Mouse (Mus musculus): ENCODE data around the gene Arap2. TPM values are rescaled to one million over a fixed set of nuclear protein-coding genes. Genes with fewer than 3 reads are reported as not detected.

Gene Arap2
- total RNA-seq (2021) = 10 to 100 TPM; 64.7 to 73.6 TPM
- long read RNA-seq, experiment 1, full-length matches to known transcripts = 15 of 23 reads
- long read RNA-seq, experiment 1, partial matches to known transcripts = 3 of 23 reads
- long read RNA-seq, experiment 1, other reads (novel, unspliced or antisense) = 5 of 23 reads
- long read RNA-seq, experiment 2, full-length matches to known transcripts = 13 of 21 reads
- long read RNA-seq, experiment 2, partial matches to known transcripts = 2 of 21 reads
- long read RNA-seq, experiment 2, other reads (novel, unspliced or antisense) = 6 of 21 reads

DNA sequence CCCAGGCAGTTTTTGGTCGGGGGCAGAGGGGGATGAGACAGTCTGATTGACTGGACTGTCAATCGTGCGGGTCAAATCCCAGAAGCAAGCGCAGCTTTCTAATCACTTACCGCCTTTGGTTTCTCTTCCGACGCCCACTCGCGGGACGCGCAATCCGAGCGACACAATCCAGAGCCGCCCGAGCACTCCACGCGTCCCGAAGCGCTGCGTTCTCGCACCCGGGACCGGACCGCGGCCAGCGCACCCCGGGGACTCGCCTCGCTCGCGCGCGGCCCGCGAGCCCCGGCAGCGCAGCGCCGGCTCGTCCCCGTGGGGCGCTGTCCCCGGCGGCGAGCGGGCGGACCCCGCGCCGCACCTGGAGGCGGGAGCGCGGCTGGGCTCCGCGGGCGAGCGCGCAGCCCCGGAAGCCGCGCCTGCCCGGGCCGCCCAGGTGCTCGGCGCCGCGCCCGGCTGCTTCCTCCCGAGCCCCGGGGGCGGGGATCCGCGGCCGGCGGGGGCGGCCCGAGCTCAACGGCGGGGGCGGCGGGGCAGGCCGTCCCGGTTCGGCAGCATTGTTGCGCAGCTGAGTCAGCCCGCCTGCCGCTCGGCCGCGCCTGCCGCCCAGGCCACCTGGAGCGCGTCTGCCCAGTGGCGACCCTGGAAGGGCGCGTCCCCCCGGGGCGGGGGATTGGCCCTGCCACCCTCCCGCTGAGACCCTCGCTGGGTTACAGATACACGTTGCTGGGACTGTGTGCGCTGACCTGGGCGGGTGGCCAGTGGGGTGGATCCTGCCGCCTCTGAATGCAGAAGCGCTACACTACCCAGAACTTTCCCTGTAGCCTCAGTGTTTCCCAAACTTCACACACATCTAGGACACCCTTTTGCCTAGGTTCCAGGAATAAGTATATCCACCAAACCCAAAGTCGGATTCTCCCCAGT, at the start of gene Arap2:
Arap2 (minus strand) TSS at position 376 of the 918 bp plus-strand sequence.
- TF ChIP-seq CTCF (IDR thresholded peaks at IDR 0.05) = no peak
- intact Hi-C loops (cut with DNase I) = loop anchor here (2.0 to 5.0 kb wide), 2 partner anchors 47 to 881 kb away; partner anchors contain the start of genes Dthd1 and Nwd2
- peak within 1 kb of the TSS; percentile 95 for H3K27ac ChIP-seq
- DNase-seq (ENCODE audit: extremely low spot score in 1 of 2, low spot score in 2 of 2) = peak; percentile 67
- H3K4me3 ChIP-seq = peak within 1 kb of the TSS; percentile 78

DNA sequence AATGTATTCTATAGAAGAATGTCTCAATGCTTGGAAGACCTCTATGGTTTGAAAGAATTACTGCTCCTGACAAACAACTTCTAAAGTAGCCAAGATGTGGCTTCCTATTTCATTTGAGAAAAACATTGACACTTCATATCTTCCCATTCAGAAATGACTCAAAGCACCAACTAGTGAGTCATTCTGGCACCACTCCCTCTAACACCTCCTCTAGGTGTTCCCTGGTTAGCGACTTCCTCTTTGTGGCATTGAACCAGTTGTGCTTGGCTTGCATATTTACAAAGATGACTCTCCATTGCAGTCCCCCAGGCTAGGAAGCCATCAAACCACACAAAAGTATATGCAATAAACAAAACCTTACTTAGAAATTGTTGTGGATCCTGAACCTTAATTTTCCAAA, 49.8 kb upstream of the Arap2 start:
- Histone ChIP-seq H3K27ac (no peak overlapping the region), H3K4me3 (no peak overlapping the region)
- no peak for TF ChIP-seq CTCF (IDR thresholded peaks at IDR 0.05)
- DNase-seq (ENCODE audit: extremely low spot score in 1 of 2, low spot score in 2 of 2) = no peak
- intact Hi-C loops (cut with DNase I) = no loop called here

DNA sequence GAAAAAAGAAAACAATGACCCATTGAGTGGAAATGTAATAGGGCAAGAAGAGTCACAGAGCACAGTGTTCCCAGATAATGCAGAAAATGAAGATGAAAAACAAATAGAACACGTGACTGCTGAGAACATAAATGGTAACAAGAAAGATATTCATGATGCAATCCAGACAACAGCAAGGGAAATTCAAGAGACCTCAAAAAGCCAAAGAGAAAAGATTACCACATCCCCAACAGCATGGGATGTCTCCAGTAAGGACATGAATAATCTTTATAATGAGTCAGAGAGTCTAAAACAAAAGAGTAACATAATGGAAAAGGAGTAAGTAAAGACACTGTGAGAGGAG, 48.1 kb upstream of the Arap2 start:
- Histone ChIP-seq H3K4me3 (no peak overlapping the region), H3K27ac (peak overlapping the region; percentile 10; the same call in 1 of the 2 replicates)
- no peak for TF ChIP-seq CTCF (IDR thresholded peaks at IDR 0.05)
- DNase-seq (ENCODE audit: extremely low spot score in 1 of 2, low spot score in 2 of 2) = no peak
- intact Hi-C loops (cut with DNase I) = no loop called here

DNA sequence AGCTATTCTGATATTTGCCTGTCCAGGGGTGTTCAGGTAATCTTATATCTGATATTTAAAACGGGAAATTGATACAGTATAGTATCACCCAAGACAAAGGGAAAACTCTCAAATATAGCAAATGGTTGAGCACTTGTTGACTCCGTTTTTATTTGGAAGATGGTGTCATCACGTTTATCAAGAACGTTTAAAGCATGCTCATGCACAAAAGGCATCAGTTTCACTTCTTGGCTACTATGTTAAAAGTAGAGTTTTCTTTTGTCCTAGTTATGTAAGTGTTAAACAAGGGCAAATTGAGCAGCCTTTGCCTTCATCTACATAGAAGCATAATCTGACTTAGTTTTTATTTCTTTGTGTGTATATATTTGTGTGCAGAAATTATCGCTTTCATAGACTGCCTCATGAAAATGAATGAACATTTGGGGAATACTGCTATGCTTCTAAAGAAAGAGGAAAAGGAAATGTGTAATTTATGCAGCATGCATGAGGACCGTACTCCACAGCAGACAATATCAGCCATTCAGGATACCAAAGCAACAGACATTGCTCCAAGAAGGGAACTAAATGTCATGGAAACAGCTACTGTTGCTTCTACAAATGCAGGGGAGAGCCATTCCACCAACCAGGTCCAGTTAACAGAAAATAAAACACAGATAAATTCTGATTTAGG, 47.6 kb upstream of the Arap2 start, which contains the start of gene Dthd1:
Dthd1 (plus strand) TSS at position 422 of the 670 bp plus-strand sequence.
- H3K27ac ChIP-seq = peak within 1 kb of the TSS; percentile 10; the same call in 1 of the 2 replicates
- no peak for DNase-seq (ENCODE audit: extremely low spot score in 1 of 2, low spot score in 2 of 2)
- H3K4me3 ChIP-seq = no peak within 1 kb of the TSS
- intact Hi-C loops (cut with DNase I) = loop anchor here (2.0 kb wide), 1 partner anchor 47 kb away; the partner anchor contains the start of gene Arap2
- TF ChIP-seq CTCF (IDR thresholded peaks at IDR 0.05) = no peak

DNA sequence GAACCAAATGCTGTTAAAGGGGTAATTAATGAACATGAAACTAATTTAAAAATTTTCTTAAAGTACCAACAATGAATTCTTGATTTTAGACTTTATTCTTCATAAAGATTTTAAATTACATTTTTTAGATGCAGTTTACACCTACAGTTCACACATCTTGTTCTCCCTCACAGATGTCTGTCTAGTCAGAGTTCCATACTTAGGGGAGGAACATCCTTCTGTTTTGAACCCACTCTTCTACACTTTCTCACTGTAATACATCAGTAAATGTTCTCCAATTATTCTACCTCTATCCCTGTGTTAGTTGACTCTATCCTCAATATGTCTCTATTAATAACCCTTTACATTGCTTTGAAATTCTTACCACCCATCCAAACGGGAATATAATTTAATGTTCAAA, 26.8 kb upstream of the Arap2 start:
- intact Hi-C loops (cut with DNase I) = no loop called here
- no peak for TF ChIP-seq CTCF (IDR thresholded peaks at IDR 0.05)
- Histone ChIP-seq H3K27ac (peak overlapping the region; percentile 4; the same call in 1 of the 2 replicates), H3K4me3 (no peak overlapping the region)
- no peak for DNase-seq (ENCODE audit: extremely low spot score in 1 of 2, low spot score in 2 of 2)

DNA sequence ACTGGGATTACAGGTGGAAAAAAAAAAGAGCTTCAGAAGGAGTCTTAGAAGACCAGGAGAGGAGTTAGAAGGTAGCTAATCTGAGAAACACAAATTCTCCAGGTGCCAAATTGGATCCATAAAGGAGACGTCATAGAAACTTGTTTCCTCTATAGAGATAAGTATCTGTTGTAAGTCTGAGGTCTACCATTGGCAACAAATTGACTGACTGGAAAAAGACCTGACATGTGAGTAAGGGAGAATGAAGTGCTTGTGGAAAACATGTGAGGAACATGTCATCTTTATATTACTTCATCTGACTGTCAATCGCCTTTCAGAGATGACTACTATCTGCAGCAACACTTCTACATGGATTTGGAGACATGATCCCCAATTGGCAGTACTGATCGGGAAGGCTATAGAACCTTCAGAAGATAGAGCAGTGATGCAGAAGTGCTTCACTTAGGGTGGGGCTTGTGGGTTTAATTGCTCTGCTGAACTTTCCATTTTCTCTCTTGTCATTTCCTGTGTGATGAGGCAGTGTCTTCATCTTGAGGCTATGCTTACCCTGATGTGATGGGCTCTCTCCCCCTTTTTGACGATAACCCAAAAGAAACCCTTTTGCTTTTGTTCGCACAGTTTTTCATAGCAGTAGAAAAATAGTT, 25.1 kb upstream of the Arap2 start:
- no peak for TF ChIP-seq CTCF (IDR thresholded peaks at IDR 0.05)
- Histone ChIP-seq H3K27ac (no peak overlapping the region), H3K4me3 (no peak overlapping the region)
- intact Hi-C loops (cut with DNase I) = no loop called here
- DNase-seq (ENCODE audit: extremely low spot score in 1 of 2, low spot score in 2 of 2) = no peak

DNA sequence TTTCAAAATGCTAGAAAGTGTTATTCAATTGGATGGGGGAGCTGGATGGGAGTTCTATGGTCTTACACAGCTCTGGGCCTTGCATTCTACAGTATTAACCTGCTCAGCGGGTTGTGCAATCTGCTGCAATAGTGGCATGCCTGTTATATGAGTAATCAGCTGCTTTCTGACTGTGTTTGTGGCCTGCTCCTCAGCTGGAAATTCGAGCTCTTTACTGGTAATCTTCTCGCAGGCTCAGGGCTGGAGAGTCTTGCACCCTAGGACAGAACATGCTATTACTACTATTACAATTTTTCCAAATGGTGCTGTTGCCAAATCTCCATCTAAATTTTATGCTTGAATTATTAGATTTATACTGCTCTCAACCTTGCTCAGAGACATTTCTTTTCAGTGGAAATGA, 20.9 kb upstream of the Arap2 start:
- TF ChIP-seq CTCF (IDR thresholded peaks at IDR 0.05) = no peak
- H3K27ac ChIP-seq = no peak overlapping the region
- H3K4me3 ChIP-seq = no peak overlapping the region
- no peak for DNase-seq (ENCODE audit: extremely low spot score in 1 of 2, low spot score in 2 of 2)
- intact Hi-C loops (cut with DNase I) = no loop called here

DNA sequence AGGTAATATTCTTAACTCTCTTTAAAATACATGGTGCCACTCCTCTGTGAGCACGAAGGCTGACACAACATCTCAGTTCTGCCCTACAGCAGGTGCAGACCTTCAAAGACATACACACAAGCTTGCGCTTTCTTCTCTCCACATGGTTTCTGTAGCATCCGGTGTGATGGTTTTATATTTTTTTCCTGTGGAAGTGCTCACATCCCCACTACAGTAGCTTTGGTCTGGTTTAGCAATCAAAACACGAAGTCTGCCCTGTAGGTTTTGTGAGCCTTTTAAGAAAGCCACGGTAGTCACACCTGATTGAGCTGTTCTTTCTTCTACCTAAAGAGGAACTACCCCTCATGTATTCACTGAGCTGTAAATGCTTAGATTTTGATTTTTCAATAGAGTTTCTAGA, 12.7 kb upstream of the Arap2 start:
- DNase-seq (ENCODE audit: extremely low spot score in 1 of 2, low spot score in 2 of 2) = no peak
- intact Hi-C loops (cut with DNase I) = no loop called here
- no peak for TF ChIP-seq CTCF (IDR thresholded peaks at IDR 0.05)
- H3K4me3 ChIP-seq = no peak overlapping the region
- H3K27ac ChIP-seq = peak overlapping the region; percentile 66; the same call in 1 of the 2 replicates

DNA sequence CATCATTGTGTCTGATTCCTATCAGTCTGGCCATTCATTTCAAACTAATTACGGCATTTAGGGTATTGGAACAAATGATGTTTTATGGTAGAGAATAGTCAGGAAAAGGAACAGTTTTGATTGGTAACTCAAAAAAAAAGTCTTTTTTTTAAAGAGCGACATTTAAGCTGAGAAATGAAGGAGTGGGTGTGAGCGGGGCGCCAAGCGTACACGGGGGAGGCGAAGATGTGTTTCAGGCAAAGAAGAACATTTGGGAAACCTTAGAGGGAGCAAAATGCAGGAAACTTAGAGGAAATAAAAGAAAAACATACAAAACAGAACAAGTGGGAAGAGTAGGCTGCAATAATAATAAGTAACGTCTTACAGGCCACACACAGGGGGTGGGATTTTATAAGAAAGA, 11.8 kb upstream of the Arap2 start:
- intact Hi-C loops (cut with DNase I) = no loop called here
- Histone ChIP-seq H3K4me3 (peak overlapping the region; percentile 22), H3K27ac (peak overlapping the region; percentile 34)
- peak; percentile 34 to 37 for DNase-seq (ENCODE audit: extremely low spot score in 1 of 2, low spot score in 2 of 2)
- TF ChIP-seq CTCF (IDR thresholded peaks at IDR 0.05) = no peak

DNA sequence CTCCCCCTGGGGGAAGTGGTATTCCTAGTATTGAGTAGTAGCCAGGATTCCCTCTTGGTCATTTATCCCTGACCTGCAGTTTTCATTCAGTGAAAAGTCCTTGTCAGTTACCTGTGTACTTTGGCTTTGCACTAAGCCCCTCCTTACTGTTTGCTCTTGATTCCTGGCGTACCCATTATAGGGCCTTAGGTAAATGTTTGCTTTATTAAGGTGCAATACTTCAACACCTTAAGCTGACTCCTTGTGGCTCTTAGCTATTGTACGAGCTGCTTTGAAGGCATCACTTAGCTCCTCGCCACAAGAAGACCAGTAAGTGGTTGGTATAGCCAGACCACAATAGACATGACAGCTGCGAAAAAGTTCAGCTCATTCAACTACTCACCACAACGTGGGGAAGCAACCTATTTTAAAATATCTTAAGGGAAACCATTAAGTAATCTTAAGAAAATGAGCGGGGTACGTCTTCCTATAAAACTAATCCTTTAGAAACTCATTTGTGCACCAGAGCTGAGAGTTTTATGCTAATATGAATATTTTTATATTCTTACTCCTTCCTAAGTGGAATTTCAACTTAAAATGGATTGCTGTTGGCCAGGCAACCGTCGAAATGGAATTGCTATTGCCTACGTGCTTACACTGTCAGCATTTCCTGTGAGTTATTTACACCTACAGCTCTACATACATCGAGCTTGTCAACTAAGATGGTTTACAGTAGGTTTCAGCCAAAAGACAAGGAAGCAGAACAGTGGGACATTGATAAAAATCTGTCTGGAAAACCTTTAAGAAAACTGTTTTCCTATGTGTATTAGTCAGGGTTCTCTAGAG, 6.0 kb upstream of the Arap2 start:
- Histone ChIP-seq H3K27ac (no peak overlapping the region), H3K4me3 (no peak overlapping the region)
- TF ChIP-seq CTCF (IDR thresholded peaks at IDR 0.05) = no peak
- intact Hi-C loops (cut with DNase I) = no loop called here
- no peak for DNase-seq (ENCODE audit: extremely low spot score in 1 of 2, low spot score in 2 of 2)

DNA sequence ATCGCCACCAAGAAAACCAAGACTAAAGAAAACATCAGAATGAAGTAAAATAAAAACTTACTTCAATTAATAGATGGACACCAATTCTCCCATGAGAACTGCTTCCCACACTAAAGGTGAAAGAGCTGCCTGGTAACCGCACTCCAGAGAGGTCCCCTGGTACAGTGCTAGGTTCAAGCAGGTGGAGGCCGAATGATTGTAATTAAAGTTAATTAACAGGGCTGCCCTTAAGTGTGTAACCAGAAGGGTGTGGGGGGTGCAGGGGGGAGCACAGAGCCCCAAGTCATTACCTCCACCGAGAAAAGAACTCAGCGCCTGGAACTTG, 538 bp downstream of the Arap2 start:
- H3K4me3 ChIP-seq = peak overlapping the region; percentile 78
- H3K27ac ChIP-seq = peak overlapping the region; percentile 95
- DNase-seq (ENCODE audit: extremely low spot score in 1 of 2, low spot score in 2 of 2) = no peak
- intact Hi-C loops (cut with DNase I) = loop anchor here (5.0 kb wide), 1 partner anchor 882 kb away; the partner anchor contains the start of gene Nwd2
- TF ChIP-seq CTCF (IDR thresholded peaks at IDR 0.05) = no peak

All from left cerebral cortex, adult 2 months (tissue).